Mouse (Mus musculus) heart, embryonic 13.5 days (tissue): Measurements from ENCODE around the gene Il1rap. TPM values are rescaled to one million over a fixed set of nuclear protein-coding genes. Genes with fewer than 3 reads are reported as not detected.

Source experiments
- ATAC-seq: fragments of 200-750 bp; cut with Nextera tagmentation; 2 replicates; pipeline ENCODE4 v1.8.0; 2017; ENCODE audit warnings: moderate TSS enrichment; ENCODE audit not compliant: insufficient number of reproducible peaks, low FRiP score, low TSS enrichment; ENCODE audit errors: extremely low read depth
- H3K27ac ChIP-seq: fragments of 300-500 bp; sonication (generic); replicated peaks from 2 replicates; pipeline ENCODE4 v1.5.1; 2015; ENCODE audit warnings: moderate library complexity, mild to moderate bottlenecking, inconsistent platforms
- H3K27me3 ChIP-seq: fragments of 300-500 bp; sonication (generic); replicated peaks from 2 replicates; pipeline ENCODE4 v1.6.1; 2015; ENCODE audit warnings: mild to moderate bottlenecking, inconsistent platforms
- H3K36me3 ChIP-seq: fragments of 300-500 bp; sonication (generic); 2 replicates; pipeline ENCODE4 v1.6.1; 2015; ENCODE audit warnings: mild to moderate bottlenecking, inconsistent platforms
- H3K4me1 ChIP-seq: fragments of 300-500 bp; sonication (generic); 2 replicates; pipeline ENCODE4 v1.6.1; 2015; ENCODE audit warnings: inconsistent platforms
- H3K4me2 ChIP-seq: fragments of 300-500 bp; sonication (generic); 2 replicates; pipeline ENCODE4 v1.6.1; 2015; ENCODE audit warnings: inconsistent platforms, mild to moderate bottlenecking, moderate library complexity
- H3K4me3 ChIP-seq: fragments of 300-500 bp; sonication (generic); 2 replicates; pipeline ENCODE4 v1.5.1; 2015; ENCODE audit warnings: moderate library complexity, mild to moderate bottlenecking, inconsistent platforms
- H3K9ac ChIP-seq: fragments of 300-500 bp; sonication (generic); 2 replicates; pipeline ENCODE4 v1.6.1; 2015; ENCODE audit warnings: inconsistent platforms, mild to moderate bottlenecking, moderate library complexity
- H3K9me3 ChIP-seq: fragments of 300-500 bp; sonication (generic); 2 replicates; pipeline ENCODE4 v1.6.1; 2016; ENCODE audit warnings: inconsistent platforms
- WGBS: fragments of 180-500 bp; shearing (Covaris S2); methylation state at CpG from one replicate; pipeline ENCODE4 v1.1.7; 2015; ENCODE audit warnings: mixed read lengths; 5-methylcytosine and 5-hydroxymethylcytosine counted together
- polyA plus RNA-seq: library from polyadenylated mRNA; unstranded; fragments of >200 nt; fragmentation: Nextera tagmentation; extraction: Ambion mirVana; gene quantifications from 2 replicates; pipeline ENCODE4 v1.2.1, GENCODE M21; 2015

Il1rap gene
- polyA plus RNA-seq, 1 experiment from 2014 or later: 5.6 TPM

- 83% methylated on average over 3 of the region's 3 CpGs for WGBS
- no peaks in the 10 kb centered on the region for H3K27me3 ChIP-seq
- no peak for ATAC-seq
- H3K9me3 ChIP-seq: no peaks in the 10 kb centered on the region
- no peak overlapping the region for H3K27ac ChIP-seq
- no peaks in the 10 kb centered on the region for H3K36me3 ChIP-seq
- H3K4me3 ChIP-seq: no peak overlapping the region
- H3K4me2 ChIP-seq: no peak overlapping the region
- no peak overlapping the region for H3K9ac ChIP-seq
- no peaks in the 10 kb centered on the region for H3K4me1 ChIP-seq
These were observed 151.1 kb downstream of the Il1rap start for GRCm38 (mm10) chr16:26732566-26732965.

GRCm38 (mm10) chr16:26755381-26756155, 174.1 kb downstream of the Il1rap start:
- Histone ChIP-seq H3K4me1 (no peaks in the 10 kb centered on the region), H3K4me2 (no peak overlapping the region), H3K9me3 (no peaks in the 10 kb centered on the region), H3K4me3 (no peak overlapping the region), H3K9ac (no peak overlapping the region), H3K27me3 (no peaks in the 10 kb centered on the region), H3K36me3 (no peaks in the 10 kb centered on the region), H3K27ac (no peak overlapping the region)
- 79% methylated on average over 5 of the region's 5 CpGs for WGBS
- ATAC-seq: no peak

GRCm38 (mm10) chr16:26775976-26776375, 194.5 kb downstream of the Il1rap start:
- no peak for ATAC-seq
- H3K27me3 ChIP-seq: no peaks in the 10 kb centered on the region

GRCm38 (mm10) chr16:26777132-26777531, 195.6 kb downstream of the Il1rap start:
- Histone ChIP-seq H3K4me1 (no peaks in the 10 kb centered on the region), H3K27ac (no peak overlapping the region), H3K27me3 (no peaks in the 10 kb centered on the region), H3K4me3 (no peak overlapping the region), H3K36me3 (no peaks in the 10 kb centered on the region), H3K9ac (no peak overlapping the region), H3K9me3 (no peaks in the 10 kb centered on the region), H3K4me2 (no peak overlapping the region)
- ATAC-seq: no peak
- WGBS: 14% methylated on average over 1 of the region's 1 CpGs

More at GRCm38 (mm10) chr16:26775976-26776375, 194.5 kb downstream of the Il1rap start:
- no peaks in the 10 kb centered on the region for H3K4me1 ChIP-seq
- H3K9me3 ChIP-seq: no peaks in the 10 kb centered on the region
- WGBS: 73% methylated on average over 2 of the region's 2 CpGs
- no peak overlapping the region for H3K4me2 ChIP-seq
- H3K9ac ChIP-seq: no peak overlapping the region
- H3K36me3 ChIP-seq: no peaks in the 10 kb centered on the region
- no peak overlapping the region for H3K27ac ChIP-seq
- no peak overlapping the region for H3K4me3 ChIP-seq

Other genes starting within 250 kb of the Il1rap start
- gene Cldn1, start 209.9 kb upstream of the Il1rap start, polyA plus RNA-seq: 1.8 and 2.5 TPM in 2 replicates
- not detected in 2 replicates for gene Cldn16, start 118.6 kb upstream of the Il1rap start, polyA plus RNA-seq
- gene Tmem207, start 54.9 kb upstream of the Il1rap start, polyA plus RNA-seq: not detected in 2 replicates